Comparison of ENCODE assay signal across 9 mouse cellular contexts in genomic region chr1:192770495-192771331, GRCm38 (mm10). TPM values are rescaled to one million over a fixed set of nuclear protein-coding genes. Genes with fewer than 3 reads are reported as not detected.
DNase-seq lines count a peak whose midpoint lies in the region; ATAC-seq and TF ChIP-seq lines count a peak whose summit lies in the region.
"Had no signal": no experiment of that assay in that cellular context is flagged by ENCODE, and none has a peak within 500 bp of the region (broad histone marks: within the 10 kb centered on the region; RNA-seq: fewer than 3 reads in every experiment).

Gene Hhat, minus strand, starts transcription at chr1:192771223.

- H3K9ac ChIP-seq in embryonic facial prominence, embryonic 13.5 days = peak within 1 kb of the TSS; percentile 95
- peak within 1 kb of the TSS; percentile 91 for H3K9ac ChIP-seq in heart, embryonic 11.5 days (ENCODE audit: low read depth, low read length)
- peak within 1 kb of the TSS; percentile 96 for H3K9ac ChIP-seq in midbrain, embryonic 15.5 days

- H3K27ac ChIP-seq in embryonic facial prominence, embryonic 13.5 days = peak within 1 kb of the TSS; percentile 97
- peak within 1 kb of the TSS; percentile 89 for H3K27ac ChIP-seq in heart, embryonic 11.5 days (ENCODE audit: low read depth, low read length)
- peak within 1 kb of the TSS; percentile 95 for H3K27ac ChIP-seq in midbrain, embryonic 15.5 days
- peak within 1 kb of the TSS; percentile 83 for H3K27ac ChIP-seq in spleen, adult 2 months (ENCODE audit: insufficient read depth, low read length)

- H3K36me3 ChIP-seq in embryonic facial prominence, embryonic 13.5 days = no peaks in the 10 kb centered on the region
- H3K36me3 ChIP-seq in heart, embryonic 11.5 days (ENCODE audit: control insufficient read depth, insufficient read depth, low read length) = no peaks in the 10 kb centered on the region
- no peaks in the 10 kb centered on the region for H3K36me3 ChIP-seq in midbrain, embryonic 15.5 days (replicated peaks)
- no peaks in the 10 kb centered on the region for H3K36me3 ChIP-seq in spleen, adult 2 months (ENCODE audit: control insufficient read depth, insufficient read depth, low read length)

- WGBS in embryonic facial prominence, embryonic 13.5 days = under 1% methylated on average over 70 of the region's 70 CpGs
- under 1% methylated on average over 70 of the region's 70 CpGs for WGBS in heart, embryonic 11.5 days (ENCODE audit: insufficient replicate concordance)
- WGBS in midbrain, embryonic 15.5 days = under 1% methylated on average over 58 of the region's 70 CpGs
- under 1% methylated on average over 65 of the region's 70 CpGs for WGBS in spleen, adult 2 months

- H3K4me2 ChIP-seq in embryonic facial prominence, embryonic 13.5 days = peak within 1 kb of the TSS; percentile 88
- H3K4me2 ChIP-seq in heart, embryonic 11.5 days = peak within 1 kb of the TSS; percentile 90
- peak within 1 kb of the TSS; percentile 96 for H3K4me2 ChIP-seq in midbrain, embryonic 15.5 days

- ATAC-seq in embryonic facial prominence, embryonic 13.5 days (ENCODE audit: insufficient number of reproducible peaks, insufficient read depth, low FRiP score, low TSS enrichment, low read depth) = peak; percentile 75; the same call in 1 of the 2 replicates
- ATAC-seq in heart, embryonic 11.5 days (replicated peaks; ENCODE audit: insufficient number of reproducible peaks, low FRiP score, low TSS enrichment) = peak; percentile 77
- ATAC-seq in midbrain, embryonic 15.5 days (replicated peaks) = peak; percentile 91

- peak; percentile 55 to 59 for DNase-seq in urinary bladder, adult 18-20 months (ENCODE audit: low spot score in 2 of 2)
- DNase-seq in urinary bladder, postnatal 10 days (ENCODE audit: low spot score) = no peak
- peak; percentile 60 for DNase-seq in kidney, adult 9 months
- DNase-seq in liver = peak; percentile 59
- DNase-seq in spleen, adult 2 months (ENCODE audit: low read depth in 1 of 2, low spot score in 2 of 2) = peak; percentile 36 to 75

- peak; percentile 85 for TF ChIP-seq POLR2A in spleen, adult 2 months (IDR thresholded peaks at IDR 0.05; ENCODE audit: low read depth, low read length)

- TF ChIP-seq CTCF in spleen, adult 2 months (IDR thresholded peaks at IDR 0.05; ENCODE audit: extremely low read depth, insufficient read depth, insufficient read length, insufficient replicate concordance) = no peak

- H3K9me3 ChIP-seq in embryonic facial prominence, embryonic 13.5 days = no peaks in the 10 kb centered on the region
- no peaks in the 10 kb centered on the region for H3K9me3 ChIP-seq in heart, embryonic 11.5 days (replicated peaks; ENCODE audit: control insufficient read depth, low read length)
- no peaks in the 10 kb centered on the region for H3K9me3 ChIP-seq in midbrain, embryonic 15.5 days

- H3K27me3 ChIP-seq in embryonic facial prominence, embryonic 13.5 days = no peaks in the 10 kb centered on the region
- no peaks in the 10 kb centered on the region for H3K27me3 ChIP-seq in heart, embryonic 11.5 days (ENCODE audit: control insufficient read depth, insufficient read depth, low read length)
- H3K27me3 ChIP-seq in midbrain, embryonic 15.5 days (replicated peaks) = no peaks in the 10 kb centered on the region
- H3K27me3 ChIP-seq in spleen, adult 2 months (ENCODE audit: control insufficient read depth, insufficient read depth, low read length) = no peaks in the 10 kb centered on the region
- H3K27me3 ChIP-seq: CH12.LX had no signal

- H3K4me3 ChIP-seq in embryonic facial prominence, embryonic 13.5 days = peak within 1 kb of the TSS; percentile 63
- peak within 1 kb of the TSS; percentile 67 for H3K4me3 ChIP-seq in heart, embryonic 11.5 days (ENCODE audit: low read depth, low read length)
- peak within 1 kb of the TSS; percentile 76 for H3K4me3 ChIP-seq in midbrain, embryonic 15.5 days
- peak within 1 kb of the TSS; percentile 71 for H3K4me3 ChIP-seq in spleen, adult 2 months (ENCODE audit: extremely low read depth, insufficient read depth, insufficient read length)

- peaks cover 24% of the 10 kb centered on the region for H3K4me1 ChIP-seq in embryonic facial prominence, embryonic 13.5 days
- peaks cover 6% of the 10 kb centered on the region; the same call in 1 of the 2 replicates for H3K4me1 ChIP-seq in heart, embryonic 11.5 days (ENCODE audit: control insufficient read depth, insufficient read depth, low read length)
- peaks cover 16% of the 10 kb centered on the region for H3K4me1 ChIP-seq in midbrain, embryonic 15.5 days
- peaks cover 3% of the 10 kb centered on the region; the same call in 1 of the 2 replicates for H3K4me1 ChIP-seq in spleen, adult 2 months (ENCODE audit: control insufficient read depth, insufficient read depth, insufficient read length)

RNA-seq across cellular contexts. Expression of gene Hhat, which starts in this region (rescaled TPM):
- 9.0 and 9.8 TPM in 2 replicates for polyA plus RNA-seq in embryonic facial prominence, embryonic 13.5 days (2015; fragmentation: Nextera tagmentation; extraction: Ambion mirVana)
- 7.2 and 9.5 TPM in 2 replicates for polyA plus RNA-seq in heart, embryonic 11.5 days (2014; fragmentation: Nextera tagmentation; extraction: Ambion mirVana)
- 3.4 and 3.9 TPM in 2 replicates for polyA plus RNA-seq in midbrain, embryonic 15.5 days (2015; fragmentation: Nextera tagmentation; extraction: Ambion mirVana)
- 3.4 and 5.0 TPM in 2 replicates for polyA plus RNA-seq in spleen, adult 2 months (2012; rRNA removed)
